Mouse (Mus musculus): Measurements from ENCODE around the gene Lpar1.

Gene Lpar1

GRCm38 (mm10) chr4:58506539-58507527 lies 46.9 kb downstream of the Lpar1 start:
- no peak for DNase-seq (ENCODE audit: low read depth)

GRCm38 (mm10) chr4:58504250-58504649 lies 49.4 kb downstream of the Lpar1 start:
- DNase-seq (ENCODE audit: low read depth) = no peak

- no peak for DNase-seq (ENCODE audit: low read depth)
Observed at GRCm38 (mm10) chr4:58501012-58501777, 52.5 kb downstream of the Lpar1 start.

- no peak for DNase-seq (ENCODE audit: low read depth)
Observed at GRCm38 (mm10) chr4:58499831-58500230, 53.9 kb downstream of the Lpar1 start.

- DNase-seq (ENCODE audit: low read depth) = no peak
Observed at GRCm38 (mm10) chr4:58499241-58499640, 54.5 kb downstream of the Lpar1 start.

GRCm38 (mm10) chr4:58498734-58499133 lies 55.0 kb downstream of the Lpar1 start:
- DNase-seq (ENCODE audit: low read depth) = no peak

GRCm38 (mm10) chr4:58497284-58497683 lies 56.4 kb downstream of the Lpar1 start:
- DNase-seq (ENCODE audit: low read depth) = no peak

- no peak for DNase-seq (ENCODE audit: low read depth)
Observed at GRCm38 (mm10) chr4:58496743-58497142, 57.0 kb downstream of the Lpar1 start.

- DNase-seq (ENCODE audit: low read depth) = no peak
Observed at GRCm38 (mm10) chr4:58491742-58492141, 62.0 kb downstream of the Lpar1 start.

- DNase-seq (ENCODE audit: low read depth) = no peak
Observed at GRCm38 (mm10) chr4:58490374-58490773, 63.3 kb downstream of the Lpar1 start.

- no peak for DNase-seq (ENCODE audit: low read depth)
Observed at GRCm38 (mm10) chr4:58478564-58478963, 75.1 kb downstream of the Lpar1 start.

GRCm38 (mm10) chr4:58477691-58478090 lies 76.0 kb downstream of the Lpar1 start:
- DNase-seq (ENCODE audit: low read depth) = no peak

GRCm38 (mm10) chr4:58471203-58471910 lies 82.3 kb downstream of the Lpar1 start:
- no peak for DNase-seq (ENCODE audit: low read depth)

- DNase-seq (ENCODE audit: low read depth) = no peak
Observed at GRCm38 (mm10) chr4:58469651-58470592, 83.8 kb downstream of the Lpar1 start.

- peak; percentile 72 for DNase-seq (ENCODE audit: low read depth)
Observed at GRCm38 (mm10) chr4:58469035-58469434, 84.7 kb downstream of the Lpar1 start.

- DNase-seq (ENCODE audit: low read depth) = no peak
Observed at GRCm38 (mm10) chr4:58465586-58465985, 88.1 kb downstream of the Lpar1 start.

GRCm38 (mm10) chr4:58464390-58465164 lies 89.1 kb downstream of the Lpar1 start:
- peak; percentile 54 for DNase-seq (ENCODE audit: low read depth)

GRCm38 (mm10) chr4:58462990-58463389 lies 90.7 kb downstream of the Lpar1 start:
- no peak for DNase-seq (ENCODE audit: low read depth)

GRCm38 (mm10) chr4:58462586-58462985 lies 91.1 kb downstream of the Lpar1 start:
- no peak for DNase-seq (ENCODE audit: low read depth)

- no peak for DNase-seq (ENCODE audit: low read depth)
Observed at GRCm38 (mm10) chr4:58453334-58453733, 100.4 kb downstream of the Lpar1 start.
